Mouse (Mus musculus): ENCODE results near the gene Atxn7l1. TPM values are rescaled to one million over a fixed set of nuclear protein-coding genes. Genes with fewer than 3 reads are reported as not detected.

Atxn7l1 gene
- polyA plus RNA-seq, 1 experiment from 2014 or later: 12.9 TPM

GRCm38 (mm10) chr12:33284344-33284936 lies 136.9 kb downstream of the Atxn7l1 start:
- ATAC-seq: no peak
- H3K4me1 ChIP-seq (ENCODE audit: control insufficient read depth, insufficient read depth, low read length): peaks cover 16% of the 10 kb centered on the region
- 76% methylated on average over 8 of the region's 8 CpGs for WGBS
- H3K36me3 ChIP-seq (ENCODE audit: control insufficient read depth, insufficient read depth, low read length): no peaks in the 10 kb centered on the region
- H3K27ac ChIP-seq (ENCODE audit: low read length): no peak overlapping the region
- H3K9ac ChIP-seq (ENCODE audit: low read depth, low read length): no peak overlapping the region
- no peak overlapping the region for H3K4me3 ChIP-seq (ENCODE audit: low read length)
- H3K4me2 ChIP-seq (ENCODE audit: low read depth, low read length): no peak overlapping the region
- H3K27me3 ChIP-seq (replicated peaks; ENCODE audit: control insufficient read depth, insufficient read depth, low read length): no peaks in the 10 kb centered on the region
- no peaks in the 10 kb centered on the region for H3K9me3 ChIP-seq (ENCODE audit: control insufficient read depth, low read length)

DNA sequence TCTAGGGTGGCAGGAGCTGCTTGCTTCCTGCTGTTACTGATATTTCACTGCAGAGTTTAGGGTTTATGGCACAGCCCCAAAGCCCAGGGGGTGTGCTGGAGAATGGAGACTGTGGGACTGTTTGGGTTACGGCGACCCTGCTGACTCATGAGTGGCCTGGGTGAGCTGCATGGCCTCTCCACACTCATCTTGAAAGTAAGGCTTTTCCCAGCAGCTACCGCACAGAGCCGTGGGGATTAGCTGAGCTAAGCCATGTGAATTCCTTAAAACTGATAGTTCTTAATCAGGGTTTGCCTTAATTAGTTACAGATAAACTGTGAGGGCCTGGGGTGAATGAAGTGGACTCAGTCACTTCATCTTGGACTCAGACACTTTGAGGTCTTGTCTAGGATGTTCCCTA lies 137.9 kb downstream of the Atxn7l1 start:
- no peaks in the 10 kb centered on the region for H3K27me3 ChIP-seq (replicated peaks; ENCODE audit: control insufficient read depth, insufficient read depth, low read length)
- peaks cover 16% of the 10 kb centered on the region for H3K4me1 ChIP-seq (ENCODE audit: control insufficient read depth, insufficient read depth, low read length)
- no peaks in the 10 kb centered on the region for H3K36me3 ChIP-seq (ENCODE audit: control insufficient read depth, insufficient read depth, low read length)
- H3K4me2 ChIP-seq (ENCODE audit: low read depth, low read length): no peak overlapping the region
- H3K27ac ChIP-seq (ENCODE audit: low read length): no peak overlapping the region
- 35% methylated on average over 4 of the region's 4 CpGs for WGBS
- 0 out of 2 replicates have a peak, but pooled peaks have one; percentile 37 for ATAC-seq
- no peak overlapping the region for H3K9ac ChIP-seq (ENCODE audit: low read depth, low read length)
- H3K9me3 ChIP-seq (ENCODE audit: control insufficient read depth, low read length): no peaks in the 10 kb centered on the region
- no peak overlapping the region for H3K4me3 ChIP-seq (ENCODE audit: low read length)

DNA sequence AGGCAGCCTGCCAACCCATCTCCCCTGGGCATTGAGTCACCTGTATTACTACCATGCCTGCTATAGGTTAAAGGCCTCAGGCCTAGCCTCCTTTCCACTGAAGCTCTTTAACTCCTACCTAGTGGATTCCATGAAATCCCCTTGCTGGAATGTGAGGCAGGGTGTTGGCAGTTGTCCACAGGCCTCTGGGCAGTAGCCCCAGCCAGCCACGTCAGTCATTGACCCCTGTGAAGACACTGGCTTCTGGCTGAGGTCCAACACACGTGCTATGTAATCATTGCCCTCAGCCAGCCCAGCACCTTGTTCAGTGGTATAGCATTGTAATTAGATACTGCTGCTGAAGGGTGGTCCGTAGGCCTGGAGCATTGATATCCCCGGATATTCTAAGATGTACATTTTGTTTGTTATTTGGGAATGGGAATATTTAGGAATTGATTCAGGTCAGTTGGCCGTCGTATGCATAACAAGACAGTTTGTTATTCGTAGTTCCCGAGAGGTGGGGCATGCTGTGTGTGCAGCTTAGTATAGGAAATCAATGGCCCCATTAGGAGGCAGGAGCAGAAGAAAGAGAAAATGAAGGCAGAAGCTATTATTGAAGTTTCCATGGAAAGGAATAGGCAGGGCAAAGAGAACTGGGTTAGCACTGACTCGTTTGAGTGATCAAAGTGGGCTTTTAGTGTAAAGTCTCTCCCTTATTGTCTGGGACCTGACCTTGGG lies 138.6 kb downstream of the Atxn7l1 start:
- H3K4me2 ChIP-seq (ENCODE audit: low read depth, low read length): no peak overlapping the region
- no peak overlapping the region for H3K4me3 ChIP-seq (ENCODE audit: low read length)
- peak; percentile 63; the same call in 1 of the 2 replicates for ATAC-seq
- no peaks in the 10 kb centered on the region for H3K27me3 ChIP-seq (replicated peaks; ENCODE audit: control insufficient read depth, insufficient read depth, low read length)
- H3K4me1 ChIP-seq (ENCODE audit: control insufficient read depth, insufficient read depth, low read length): peaks cover 16% of the 10 kb centered on the region
- 56% methylated on average over 9 of the region's 9 CpGs for WGBS
- H3K9me3 ChIP-seq (ENCODE audit: control insufficient read depth, low read length): no peaks in the 10 kb centered on the region
- H3K36me3 ChIP-seq (ENCODE audit: control insufficient read depth, insufficient read depth, low read length): no peaks in the 10 kb centered on the region
- no peak overlapping the region for H3K27ac ChIP-seq (ENCODE audit: low read length)
- H3K9ac ChIP-seq (ENCODE audit: low read depth, low read length): no peak overlapping the region

DNA sequence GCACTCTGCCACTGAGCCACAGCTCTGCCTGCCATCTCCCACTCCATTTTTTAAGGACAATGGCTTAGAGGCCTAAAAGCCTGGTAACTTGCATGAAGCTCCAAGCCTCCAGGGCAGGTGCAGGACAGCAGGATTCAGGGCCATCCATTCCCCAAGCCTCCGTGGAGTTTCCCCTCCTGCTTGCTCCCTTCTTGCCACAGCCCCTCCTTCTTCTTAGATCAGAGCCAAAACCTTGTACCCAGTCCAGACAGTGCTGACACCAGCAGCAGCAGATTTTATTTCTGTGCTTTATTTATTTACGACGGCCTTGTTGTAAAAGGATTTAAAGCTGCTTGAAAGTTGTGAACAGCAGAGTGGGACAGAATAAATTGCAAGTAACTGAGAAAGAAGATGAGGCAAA lies 140.2 kb downstream of the Atxn7l1 start:
- peaks cover 16% of the 10 kb centered on the region for H3K4me1 ChIP-seq (ENCODE audit: control insufficient read depth, insufficient read depth, low read length)
- H3K27ac ChIP-seq (ENCODE audit: low read length): no peak overlapping the region
- H3K9ac ChIP-seq (ENCODE audit: low read depth, low read length): no peak overlapping the region
- no peak overlapping the region for H3K4me2 ChIP-seq (ENCODE audit: low read depth, low read length)
- H3K9me3 ChIP-seq (ENCODE audit: control insufficient read depth, low read length): no peaks in the 10 kb centered on the region
- WGBS: 32% methylated on average over 3 of the region's 3 CpGs
- H3K4me3 ChIP-seq (ENCODE audit: low read length): no peak overlapping the region
- H3K36me3 ChIP-seq (ENCODE audit: control insufficient read depth, insufficient read depth, low read length): no peaks in the 10 kb centered on the region
- ATAC-seq: no peak
- no peaks in the 10 kb centered on the region for H3K27me3 ChIP-seq (replicated peaks; ENCODE audit: control insufficient read depth, insufficient read depth, low read length)

DNA sequence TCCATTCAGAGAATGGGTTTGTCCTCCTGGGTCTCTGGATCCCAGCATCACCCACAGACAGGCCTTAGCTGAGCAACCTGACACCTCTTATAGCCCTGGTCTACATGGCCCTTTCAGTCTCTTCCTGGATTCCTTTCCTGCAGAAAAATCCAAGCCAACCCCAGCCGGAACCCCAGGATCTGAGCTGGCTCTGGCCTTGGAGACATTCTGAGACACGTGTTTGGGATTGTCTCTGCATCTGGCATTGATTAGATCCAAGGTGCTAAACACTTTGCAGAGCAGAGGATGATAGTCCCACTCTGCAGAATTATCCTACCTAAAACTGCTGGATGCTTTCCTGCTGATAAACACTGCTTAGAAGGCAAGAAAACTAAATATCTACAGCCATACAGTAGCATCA lies 141.3 kb downstream of the Atxn7l1 start:
- H3K9ac ChIP-seq (ENCODE audit: low read depth, low read length): no peak overlapping the region
- H3K4me1 ChIP-seq (ENCODE audit: control insufficient read depth, insufficient read depth, low read length): peaks cover 16% of the 10 kb centered on the region
- no peaks in the 10 kb centered on the region for H3K9me3 ChIP-seq (ENCODE audit: control insufficient read depth, low read length)
- no peak for ATAC-seq
- H3K27ac ChIP-seq (ENCODE audit: low read length): no peak overlapping the region
- no peak overlapping the region for H3K4me2 ChIP-seq (ENCODE audit: low read depth, low read length)
- no peaks in the 10 kb centered on the region for H3K27me3 ChIP-seq (replicated peaks; ENCODE audit: control insufficient read depth, insufficient read depth, low read length)
- H3K36me3 ChIP-seq (ENCODE audit: control insufficient read depth, insufficient read depth, low read length): no peaks in the 10 kb centered on the region
- no peak overlapping the region for H3K4me3 ChIP-seq (ENCODE audit: low read length)
- 54% methylated on average over 2 of the region's 2 CpGs for WGBS

- Histone ChIP-seq H3K9me3 (ENCODE audit: control insufficient read depth, low read length) (no peaks in the 10 kb centered on the region), H3K4me3 (ENCODE audit: low read length) (peak overlapping the region; percentile 58), H3K4me1 (ENCODE audit: control insufficient read depth, insufficient read depth, low read length) (peaks cover 13% of the 10 kb centered on the region), H3K27me3 (replicated peaks; ENCODE audit: control insufficient read depth, insufficient read depth, low read length) (no peaks in the 10 kb centered on the region), H3K27ac (ENCODE audit: low read length) (peak overlapping the region; percentile 52), H3K9ac (ENCODE audit: low read depth, low read length) (peak overlapping the region; percentile 58), H3K36me3 (ENCODE audit: control insufficient read depth, insufficient read depth, low read length) (no peaks in the 10 kb centered on the region), H3K4me2 (ENCODE audit: low read depth, low read length) (peak overlapping the region; percentile 76)
- ATAC-seq: peak; percentile 84
- WGBS: under 1% methylated on average over 14 of the region's 14 CpGs
These were observed 154.6 kb downstream of the Atxn7l1 start for GRCm38 (mm10) chr12:33302070-33302469.

- ATAC-seq: peak; percentile 69
- 1% methylated on average over 29 of the region's 29 CpGs for WGBS
- no peaks in the 10 kb centered on the region for H3K27me3 ChIP-seq (replicated peaks; ENCODE audit: control insufficient read depth, insufficient read depth, low read length)
- peak overlapping the region; percentile 58 for H3K4me3 ChIP-seq (ENCODE audit: low read length)
- H3K27ac ChIP-seq (ENCODE audit: low read length): peak overlapping the region; percentile 80
- peak overlapping the region; percentile 71 for H3K9ac ChIP-seq (ENCODE audit: low read depth, low read length)
- no peaks in the 10 kb centered on the region for H3K9me3 ChIP-seq (ENCODE audit: control insufficient read depth, low read length)
- H3K4me2 ChIP-seq (ENCODE audit: low read depth, low read length): peak overlapping the region; percentile 76
- H3K4me1 ChIP-seq (ENCODE audit: control insufficient read depth, insufficient read depth, low read length): peaks cover 13% of the 10 kb centered on the region
- H3K36me3 ChIP-seq (ENCODE audit: control insufficient read depth, insufficient read depth, low read length): no peaks in the 10 kb centered on the region
These were observed 155.3 kb downstream of the Atxn7l1 start for GRCm38 (mm10) chr12:33302523-33303383.

- Histone ChIP-seq H3K27ac (ENCODE audit: low read length) (peak overlapping the region; percentile 80), H3K4me3 (ENCODE audit: low read length) (peak overlapping the region; percentile 58), H3K9ac (ENCODE audit: low read depth, low read length) (peak overlapping the region; percentile 71), H3K36me3 (ENCODE audit: control insufficient read depth, insufficient read depth, low read length) (no peaks in the 10 kb centered on the region), H3K27me3 (replicated peaks; ENCODE audit: control insufficient read depth, insufficient read depth, low read length) (no peaks in the 10 kb centered on the region), H3K4me2 (ENCODE audit: low read depth, low read length) (peak overlapping the region; percentile 76), H3K9me3 (ENCODE audit: control insufficient read depth, low read length) (no peaks in the 10 kb centered on the region), H3K4me1 (ENCODE audit: control insufficient read depth, insufficient read depth, low read length) (peaks cover 13% of the 10 kb centered on the region)
- ATAC-seq: peak; percentile 43
- WGBS: 7% methylated on average over 9 of the region's 9 CpGs
These were observed 155.9 kb downstream of the Atxn7l1 start for GRCm38 (mm10) chr12:33303384-33303770.

- ATAC-seq: no peak
- no peak overlapping the region for H3K27ac ChIP-seq (ENCODE audit: low read length)
- 92% methylated on average over 9 of the region's 9 CpGs for WGBS
These were observed 157.6 kb downstream of the Atxn7l1 start for GRCm38 (mm10) chr12:33305106-33305505.

More at GRCm38 (mm10) chr12:33305106-33305505, 157.6 kb downstream of the Atxn7l1 start:
- Histone ChIP-seq H3K27me3 (replicated peaks; ENCODE audit: control insufficient read depth, insufficient read depth, low read length) (no peaks in the 10 kb centered on the region), H3K9me3 (ENCODE audit: control insufficient read depth, low read length) (no peaks in the 10 kb centered on the region), H3K9ac (ENCODE audit: low read depth, low read length) (no peak overlapping the region), H3K4me2 (ENCODE audit: low read depth, low read length) (no peak overlapping the region), H3K4me1 (ENCODE audit: control insufficient read depth, insufficient read depth, low read length) (peaks cover 13% of the 10 kb centered on the region), H3K36me3 (ENCODE audit: control insufficient read depth, insufficient read depth, low read length) (no peaks in the 10 kb centered on the region), H3K4me3 (ENCODE audit: low read length) (no peak overlapping the region)
